Mouse (Mus musculus) lung, postnatal 0 days (tissue): Measurements from ENCODE around the gene 2900011O08Rik. TPM values are rescaled to one million over a fixed set of nuclear protein-coding genes. Genes with fewer than 3 reads are reported as not detected.

Source experiments
- ATAC-seq: fragments of 200-750 bp; cut with Nextera tagmentation; 2 replicates; pipeline ENCODE4 v1.8.0; 2017; ENCODE audit warnings: moderate library complexity
- DNase-seq: peaks from one replicate; pipeline ENCODE4 v3.0.0-alpha.2; 2016; ENCODE audit warnings: low spot score
- H3K27ac ChIP-seq: fragments of 300-500 bp; sonication (generic); 2 replicates; pipeline ENCODE4 v1.5.1; 2014; ENCODE audit warnings: antibody characterized with exemption, mild to moderate bottlenecking, low read length, mixed read lengths
- H3K27me3 ChIP-seq: fragments of 300-500 bp; sonication (generic); replicated peaks from 2 replicates; pipeline ENCODE4 v1.6.1; 2014; ENCODE audit warnings: low read length, mixed read lengths; ENCODE audit not compliant: insufficient read depth
- H3K36me3 ChIP-seq: fragments of 300-500 bp; sonication (generic); 2 replicates; pipeline ENCODE4 v1.6.1; 2014; ENCODE audit warnings: low read length, mixed read lengths; ENCODE audit not compliant: insufficient read depth
- H3K4me1 ChIP-seq: fragments of 300-500 bp; sonication (generic); 2 replicates; pipeline ENCODE4 v1.6.1; 2014; ENCODE audit warnings: antibody characterized with exemption, low read depth, low read length, mixed read lengths; ENCODE audit not compliant: insufficient read depth
- H3K4me2 ChIP-seq: fragments of 300-500 bp; sonication (generic); replicated peaks from 2 replicates; pipeline ENCODE4 v1.6.1; 2014; ENCODE audit warnings: low read depth, mild to moderate bottlenecking, low read length, moderate library complexity, mixed read lengths
- H3K4me3 ChIP-seq: fragments of 300-500 bp; sonication (generic); 2 replicates; pipeline ENCODE4 v1.5.1; 2014; ENCODE audit warnings: low read depth, low read length
- H3K9ac ChIP-seq: fragments of 300-500 bp; sonication (generic); replicated peaks from 2 replicates; pipeline ENCODE4 v1.6.1; 2014; ENCODE audit warnings: low read depth, mild to moderate bottlenecking
- H3K9me3 ChIP-seq: fragments of 300-500 bp; sonication (generic); 2 replicates; pipeline ENCODE4 v1.6.1; 2016; ENCODE audit warnings: low read length, mixed read lengths
- CTCF ChIP-seq: IDR thresholded peaks from 2 replicates; pipeline ENCODE4 v1.5.1; 2016; ENCODE audit warnings: antibody characterized with exemption, mild to moderate bottlenecking
- EP300 ChIP-seq: IDR thresholded peaks from 2 replicates; pipeline ENCODE4 v1.6.1; 2016; ENCODE audit warnings: antibody characterized with exemption, mild to moderate bottlenecking, control low read depth
- WGBS: fragments of 180-500 bp; shearing (Covaris S2); extraction: QIAGEN DNeasy Blood & Tissue Kit; methylation state at CpG from one replicate; pipeline ENCODE4 v1.1.7; 2014; 5-methylcytosine and 5-hydroxymethylcytosine counted together
- polyA plus RNA-seq: library from polyadenylated mRNA; unstranded; fragments of >200 nt; fragmentation: Nextera tagmentation; extraction: Ambion mirVana; gene quantifications from 2 replicates; pipeline ENCODE4 v1.2.1, GENCODE M21; 2015

Gene 2900011O08Rik
- polyA plus RNA-seq, 1 experiment from 2014 or later, result not detected

GRCm38 (mm10) chr16:14112133-14112532, 125.7 kb downstream of the 2900011O08Rik start:
- Histone ChIP-seq H3K9me3 (no peaks in the 10 kb centered on the region), H3K27ac (no peak overlapping the region), H3K4me1 (no peaks in the 10 kb centered on the region), H3K36me3 (peaks cover 36% of the 10 kb centered on the region), H3K9ac (no peak overlapping the region), H3K27me3 (no peaks in the 10 kb centered on the region), H3K4me2 (no peak overlapping the region), H3K4me3 (no peak overlapping the region)
- no peak for ATAC-seq
- WGBS, result 66% methylated on average over 2 of the region's 2 CpGs
- TF ChIP-seq EP300, result no peak
- no peak for TF ChIP-seq CTCF
- DNase-seq, result peak; percentile 19

GRCm38 (mm10) chr16:14112742-14113141, 126.3 kb downstream of the 2900011O08Rik start:
- no peaks in the 10 kb centered on the region for H3K9me3 ChIP-seq
- DNase-seq, result no peak
- H3K27ac ChIP-seq, result no peak overlapping the region
- no peaks in the 10 kb centered on the region for H3K27me3 ChIP-seq
- WGBS, result 92% methylated on average over 3 of the region's 3 CpGs
- no peak for ATAC-seq
- TF ChIP-seq CTCF (no peak), EP300 (no peak)
- H3K36me3 ChIP-seq, result peaks cover 40% of the 10 kb centered on the region
- H3K9ac ChIP-seq, result no peak overlapping the region
- H3K4me3 ChIP-seq, result no peak overlapping the region
- H3K4me1 ChIP-seq, result no peaks in the 10 kb centered on the region
- no peak overlapping the region for H3K4me2 ChIP-seq

- Histone ChIP-seq H3K9ac (no peak overlapping the region), H3K4me1 (no peaks in the 10 kb centered on the region), H3K4me2 (no peak overlapping the region), H3K27me3 (no peaks in the 10 kb centered on the region), H3K9me3 (no peaks in the 10 kb centered on the region), H3K4me3 (no peak overlapping the region), H3K27ac (no peak overlapping the region), H3K36me3 (peaks cover 35% of the 10 kb centered on the region)
- ATAC-seq (no peak), DNase-seq (no peak)
- TF ChIP-seq EP300, result no peak
- no peak for TF ChIP-seq CTCF
- WGBS, result 40% methylated on average over 2 of the region's 2 CpGs
These were observed 130.9 kb downstream of the 2900011O08Rik start for GRCm38 (mm10) chr16:14117299-14117698.

GRCm38 (mm10) chr16:14120941-14121340, 134.5 kb downstream of the 2900011O08Rik start:
- no peak for ATAC-seq

GRCm38 (mm10) chr16:14121563-14121962, 135.2 kb downstream of the 2900011O08Rik start:
- Histone ChIP-seq H3K4me2 (no peak overlapping the region), H3K27ac (no peak overlapping the region), H3K4me3 (no peak overlapping the region), H3K9ac (no peak overlapping the region), H3K27me3 (no peaks in the 10 kb centered on the region), H3K4me1 (no peaks in the 10 kb centered on the region), H3K36me3 (peaks cover 45% of the 10 kb centered on the region), H3K9me3 (no peaks in the 10 kb centered on the region)
- no peak for ATAC-seq
- no peak for DNase-seq
- 94% methylated on average over 7 of the region's 7 CpGs for WGBS
- TF ChIP-seq CTCF, result no peak
- no peak for TF ChIP-seq EP300

More at GRCm38 (mm10) chr16:14120941-14121340, 134.5 kb downstream of the 2900011O08Rik start:
- no peaks in the 10 kb centered on the region for H3K27me3 ChIP-seq
- H3K36me3 ChIP-seq, result peaks cover 45% of the 10 kb centered on the region
- no peak overlapping the region for H3K4me2 ChIP-seq
- WGBS, result 97% methylated on average over 5 of the region's 5 CpGs
- no peak for TF ChIP-seq EP300
- no peak for DNase-seq
- H3K27ac ChIP-seq, result no peak overlapping the region
- no peaks in the 10 kb centered on the region for H3K9me3 ChIP-seq
- H3K4me3 ChIP-seq, result no peak overlapping the region
- H3K4me1 ChIP-seq, result no peaks in the 10 kb centered on the region
- no peak overlapping the region for H3K9ac ChIP-seq

GRCm38 (mm10) chr16:14122586-14122985, 136.2 kb downstream of the 2900011O08Rik start:
- Histone ChIP-seq H3K4me3 (no peak overlapping the region), H3K4me1 (no peaks in the 10 kb centered on the region), H3K4me2 (no peak overlapping the region), H3K9me3 (no peaks in the 10 kb centered on the region), H3K27me3 (no peaks in the 10 kb centered on the region), H3K36me3 (peaks cover 48% of the 10 kb centered on the region), H3K9ac (no peak overlapping the region), H3K27ac (no peak overlapping the region)
- DNase-seq, result no peak
- ATAC-seq, result no peak
- TF ChIP-seq EP300 (no peak), CTCF (0 out of 2 replicates have a peak, but pooled peaks have one; percentile 17)

GRCm38 (mm10) chr16:14123901-14124300, 137.5 kb downstream of the 2900011O08Rik start:
- H3K4me3 ChIP-seq, result no peak overlapping the region
- DNase-seq, result no peak
- TF ChIP-seq CTCF, result no peak
- TF ChIP-seq EP300, result no peak
- H3K4me2 ChIP-seq, result no peak overlapping the region
- peaks cover 52% of the 10 kb centered on the region for H3K36me3 ChIP-seq
- H3K27ac ChIP-seq, result no peak overlapping the region
- ATAC-seq, result no peak
- no peaks in the 10 kb centered on the region for H3K27me3 ChIP-seq
- no peaks in the 10 kb centered on the region for H3K9me3 ChIP-seq
- H3K4me1 ChIP-seq, result no peaks in the 10 kb centered on the region
- WGBS, result 84% methylated on average over 2 of the region's 2 CpGs
- no peak overlapping the region for H3K9ac ChIP-seq
